Mouse (Mus musculus): ENCODE data around the gene Hspa1l.
"Not testable (repeated sequence)": the region's sequence is repeated elsewhere in the genome, so short reads cannot be mapped to it uniquely, and the experiment has no call there.

Gene Hspa1l

DNA sequence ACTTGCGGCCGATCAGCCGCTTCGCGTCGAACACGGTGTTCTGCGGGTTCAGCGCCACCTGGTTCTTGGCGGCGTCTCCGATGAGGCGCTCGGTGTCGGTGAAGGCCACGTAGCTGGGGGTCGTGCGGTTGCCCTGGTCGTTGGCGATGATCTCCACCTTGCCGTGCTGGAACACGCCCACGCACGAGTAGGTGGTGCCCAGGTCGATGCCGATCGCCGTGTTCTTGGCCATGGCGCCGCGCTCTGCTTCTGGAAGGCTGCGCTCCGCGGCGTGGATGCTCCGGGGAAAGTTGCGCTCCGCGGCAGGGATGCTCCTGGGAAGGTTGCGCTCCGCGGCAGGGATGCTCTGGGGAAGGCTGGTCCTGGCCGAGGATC is 822 bp upstream of the Hspa1l start:
- DNase-seq (ENCODE audit: low spot score in 2 of 2) = not testable (repeated sequence)

DNA sequence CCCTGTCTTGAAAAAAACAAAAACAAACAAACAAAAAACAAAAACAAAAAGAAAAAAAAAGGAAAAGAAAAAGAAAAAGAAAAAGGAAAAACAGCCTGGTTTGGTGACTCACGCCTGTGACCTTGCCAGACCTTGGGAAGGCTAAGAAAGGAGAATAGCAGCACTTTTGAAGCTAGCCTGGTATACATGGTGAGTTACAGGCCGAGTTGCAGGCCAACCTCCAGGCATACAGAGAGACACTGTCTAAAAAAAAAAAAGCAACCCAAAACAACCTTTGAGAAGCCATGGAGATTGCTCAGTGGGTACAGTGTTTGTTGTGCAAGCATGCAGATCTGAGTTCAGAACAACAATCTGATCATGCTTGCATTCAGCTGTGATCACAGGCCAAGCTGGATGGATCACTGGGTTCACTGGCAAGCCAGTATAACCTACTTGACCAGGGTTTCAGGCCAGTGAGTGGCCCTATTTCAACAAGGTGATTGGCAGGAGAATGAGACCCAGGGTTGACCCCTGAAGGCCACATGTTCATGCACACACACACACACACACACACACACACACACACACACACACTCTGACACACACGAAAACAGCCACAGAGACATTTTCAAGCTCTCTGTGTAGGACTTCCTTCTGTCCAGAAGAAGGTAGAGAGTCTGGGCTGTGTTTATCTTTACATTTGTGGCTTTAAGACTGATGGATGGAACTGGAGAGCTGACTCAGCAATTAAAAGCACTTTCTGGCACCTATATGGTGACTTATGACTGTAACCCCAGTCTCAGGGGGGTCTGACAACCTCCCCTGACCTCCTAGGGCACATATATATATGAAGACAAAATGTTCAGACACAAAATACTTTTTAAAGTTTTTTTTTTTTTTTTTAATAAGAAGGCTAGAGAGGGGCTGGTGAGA is 3.3 kb downstream of the Hspa1l start:
- no peak for DNase-seq (ENCODE audit: low spot score in 2 of 2)

GRCm38 (mm10) chr17:34977000-34977399 is 4.5 kb downstream of the Hspa1l start:
- DNase-seq (ENCODE audit: low spot score in 2 of 2) = no peak

DNA sequence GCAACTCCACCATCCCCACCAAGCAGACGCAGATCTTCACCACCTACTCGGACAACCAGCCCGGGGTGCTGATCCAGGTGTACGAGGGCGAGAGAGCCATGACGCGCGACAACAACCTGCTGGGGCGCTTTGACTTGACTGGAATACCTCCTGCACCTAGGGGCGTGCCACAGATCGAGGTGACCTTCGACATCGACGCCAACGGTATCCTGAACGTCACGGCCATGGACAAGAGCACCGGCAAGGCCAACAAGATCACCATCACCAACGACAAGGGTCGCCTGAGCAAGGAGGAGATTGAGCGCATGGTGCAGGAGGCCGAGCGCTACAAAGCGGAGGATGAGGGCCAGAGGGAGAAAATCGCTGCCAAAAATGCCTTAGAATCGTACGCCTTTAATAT is 5.7 kb downstream of the Hspa1l start:
- no peak for DNase-seq (ENCODE audit: low spot score in 2 of 2)

- no peak for DNase-seq (ENCODE audit: low spot score in 2 of 2)
Observed at GRCm38 (mm10) chr17:34979631-34980030, 7.1 kb downstream of the Hspa1l start.

GRCm38 (mm10) chr17:34980655-34981054 is 8.2 kb downstream of the Hspa1l start:
- DNase-seq (ENCODE audit: low spot score in 2 of 2) = no peak

DNA sequence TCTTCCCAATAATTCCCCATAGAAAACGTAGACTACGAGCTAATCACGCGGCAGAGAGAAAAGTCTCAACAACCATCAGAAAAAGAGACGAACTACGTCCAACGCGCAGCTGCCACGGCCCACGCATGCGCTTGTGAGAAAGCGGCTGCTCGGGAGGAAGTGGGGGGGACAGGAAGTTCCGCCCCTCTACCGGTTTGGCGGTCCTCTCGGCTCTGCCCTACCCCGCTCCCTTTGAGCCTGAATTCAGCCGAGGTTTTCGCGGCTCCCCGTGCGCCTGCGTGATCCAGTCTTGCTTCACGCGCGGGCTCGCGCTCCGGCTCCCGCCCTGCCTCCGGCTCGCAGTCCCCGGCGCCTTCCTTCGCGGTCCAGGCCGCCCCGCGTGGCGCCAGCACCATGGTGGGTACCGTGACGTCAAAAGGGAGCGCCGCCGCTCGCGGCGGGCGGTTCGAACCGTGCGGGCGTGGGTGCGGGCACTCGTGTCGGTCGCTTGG is 9.2 kb downstream of the Hspa1l start, which contains the start of gene Lsm2:
Lsm2 (plus strand) TSS at position 173 of the 491 bp plus-strand sequence.
- peak; percentile 85 to 88 for DNase-seq (ENCODE audit: low spot score in 2 of 2)

- DNase-seq (ENCODE audit: low spot score in 2 of 2) = no peak
Observed at GRCm38 (mm10) chr17:34982328-34982727, 9.8 kb downstream of the Hspa1l start.

- no peak for DNase-seq (ENCODE audit: low spot score in 2 of 2)
Observed at GRCm38 (mm10) chr17:34984218-34984617, 11.7 kb downstream of the Hspa1l start.

GRCm38 (mm10) chr17:34994751-34995150 is 22.2 kb downstream of the Hspa1l start:
- DNase-seq (ENCODE audit: low spot score in 2 of 2) = no peak

GRCm38 (mm10) chr17:34995192-34995591 is 22.7 kb downstream of the Hspa1l start:
- DNase-seq (ENCODE audit: low spot score in 2 of 2) = not testable (repeated sequence)

- DNase-seq (ENCODE audit: low spot score in 2 of 2) = not testable (repeated sequence)
Observed at GRCm38 (mm10) chr17:34995927-34996326, 23.4 kb downstream of the Hspa1l start.

DNA sequence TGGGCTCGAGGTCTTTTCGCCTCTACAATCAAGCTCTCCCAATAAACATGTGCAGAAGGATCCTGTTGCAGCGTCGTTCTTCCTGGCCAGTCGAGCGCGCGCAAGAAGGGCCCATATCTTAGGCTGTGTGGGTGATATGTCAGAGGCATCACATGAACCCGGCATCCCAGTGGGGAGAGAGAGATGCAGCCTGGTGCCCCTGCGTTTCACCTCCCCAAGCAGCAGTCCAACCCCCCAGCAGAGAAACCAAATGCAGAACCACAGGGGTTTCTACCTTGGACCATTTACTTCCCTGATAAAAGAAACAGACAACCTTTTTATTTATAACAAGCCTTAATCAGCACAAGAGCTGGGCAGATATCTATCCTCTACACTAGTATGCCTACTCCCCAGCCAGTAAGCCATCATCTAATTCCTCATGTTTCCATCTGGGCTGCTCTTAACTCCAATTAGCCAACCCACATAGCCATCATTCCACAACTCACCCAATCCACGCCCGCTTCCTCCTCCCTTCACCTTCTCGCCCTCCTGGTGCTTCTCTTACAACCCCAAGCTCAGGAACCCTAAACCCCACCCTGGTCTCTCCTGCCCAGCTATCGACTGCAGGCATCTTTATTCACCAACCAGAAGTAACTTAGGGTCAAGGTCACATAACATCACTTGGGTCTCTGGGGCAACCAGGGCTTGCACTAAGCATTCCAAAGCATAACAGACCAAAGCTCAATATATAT is 24.1 kb downstream of the Hspa1l start:
- DNase-seq (ENCODE audit: low spot score in 2 of 2) = no peak

DNA sequence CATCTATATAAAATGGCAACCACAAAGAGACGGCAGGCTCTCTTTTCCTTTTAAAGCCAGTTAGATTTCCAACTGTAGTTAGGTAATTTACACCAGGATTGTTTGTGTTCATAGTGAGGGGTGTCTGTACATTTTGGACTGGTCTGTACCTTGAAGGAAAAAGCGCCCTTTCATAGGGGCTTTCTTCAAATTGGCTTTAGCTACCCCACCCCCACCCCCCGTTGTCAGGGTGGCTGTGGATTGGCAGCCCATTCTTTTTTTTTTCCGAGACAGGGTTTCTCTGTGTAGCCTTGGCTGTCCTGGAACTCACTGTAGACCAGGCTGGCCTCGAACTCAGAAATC is 24.6 kb downstream of the Hspa1l start:
- no peak for DNase-seq (ENCODE audit: low spot score in 2 of 2)

DNA sequence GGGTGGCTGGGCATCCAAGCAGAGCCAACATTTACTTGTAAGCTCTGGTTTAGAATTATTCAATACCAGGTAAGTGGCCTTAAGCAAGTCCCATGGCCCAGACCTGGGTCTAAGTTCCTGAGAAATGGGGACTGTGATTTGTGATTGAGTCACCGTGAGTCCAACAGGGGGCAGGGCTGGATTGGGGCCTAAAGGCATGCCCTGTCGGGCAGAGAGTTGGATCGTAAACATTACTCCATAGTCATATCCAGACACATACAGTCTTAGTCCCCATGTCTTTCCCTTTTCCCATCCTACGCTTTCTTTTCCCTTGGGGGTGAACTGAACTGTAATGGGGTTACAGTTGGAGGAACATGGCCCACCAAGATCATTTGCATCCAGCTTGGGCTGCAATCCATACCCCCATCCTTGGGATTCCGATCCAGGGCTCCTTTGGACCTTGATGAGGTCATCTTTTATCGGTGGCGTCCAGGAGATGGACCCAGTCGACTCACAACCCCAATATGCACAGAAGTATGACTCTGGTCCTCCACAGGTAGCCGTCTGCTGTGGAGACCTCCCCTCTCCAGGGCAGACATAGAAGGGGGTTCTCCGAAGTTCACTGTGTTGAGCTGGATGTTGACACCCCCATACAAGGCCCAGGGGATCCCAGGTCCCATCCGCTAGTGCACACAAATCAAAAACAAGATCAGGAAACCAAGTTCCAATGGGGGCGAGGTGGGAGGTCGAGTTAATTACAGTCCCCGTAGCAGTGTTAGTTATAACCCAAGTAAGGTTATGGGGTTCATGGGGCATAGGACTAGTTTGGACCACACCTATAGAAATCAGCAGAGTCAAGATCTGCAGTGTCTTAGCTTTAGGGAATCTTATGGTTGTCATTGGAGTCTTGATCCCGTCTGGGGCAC is 26.3 kb downstream of the Hspa1l start:
- DNase-seq (ENCODE audit: low spot score in 2 of 2) = no peak

GRCm38 (mm10) chr17:34999871-35000716 is 27.6 kb downstream of the Hspa1l start:
- not testable (repeated sequence) for DNase-seq (ENCODE audit: low spot score in 2 of 2)

DNA sequence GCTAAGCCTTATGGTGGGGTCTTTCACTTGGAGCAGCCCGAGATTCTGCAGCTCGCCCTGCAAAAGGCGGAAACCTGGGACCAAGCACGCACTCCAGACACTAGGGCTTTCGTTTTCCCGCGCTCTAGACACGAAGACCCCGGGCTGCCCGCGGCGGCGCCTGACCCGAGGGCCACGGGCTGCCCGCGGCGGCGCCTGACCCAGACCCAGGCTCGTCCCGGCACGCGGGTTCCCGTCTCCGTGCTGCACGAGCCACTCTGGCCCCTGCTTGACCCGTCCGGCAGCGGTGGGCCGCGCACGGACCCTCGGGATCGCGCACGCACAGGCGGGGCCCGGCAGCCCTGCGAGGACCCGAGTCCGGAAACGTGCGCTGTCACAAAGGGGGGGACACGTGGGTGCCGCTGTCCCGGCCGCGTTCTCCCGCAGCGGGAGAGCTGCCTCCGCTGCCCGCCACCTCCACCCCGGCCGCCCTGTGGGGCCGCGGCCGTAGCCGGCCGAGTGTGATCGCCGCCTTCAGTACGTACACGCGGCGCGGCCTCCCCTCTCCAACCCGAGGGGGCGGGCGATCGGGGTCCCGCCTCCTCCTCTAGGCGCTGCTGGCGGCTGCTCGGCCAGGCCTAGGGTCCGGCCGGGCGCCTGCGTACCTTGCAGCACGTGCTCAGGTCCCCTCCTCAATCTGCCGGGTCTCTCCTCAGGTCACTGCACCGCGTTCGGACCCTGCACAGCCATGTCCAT is 28.4 kb downstream of the Hspa1l start, which contains the start of gene Vars:
Vars (plus strand) TSS at position 271 of the 735 bp plus-strand sequence.
- DNase-seq (ENCODE audit: low spot score in 2 of 2) = peak; percentile 70 to 74

GRCm38 (mm10) chr17:35001452-35002152 is 29.1 kb downstream of the Hspa1l start:
- DNase-seq (ENCODE audit: low spot score in 2 of 2) = no peak

DNA sequence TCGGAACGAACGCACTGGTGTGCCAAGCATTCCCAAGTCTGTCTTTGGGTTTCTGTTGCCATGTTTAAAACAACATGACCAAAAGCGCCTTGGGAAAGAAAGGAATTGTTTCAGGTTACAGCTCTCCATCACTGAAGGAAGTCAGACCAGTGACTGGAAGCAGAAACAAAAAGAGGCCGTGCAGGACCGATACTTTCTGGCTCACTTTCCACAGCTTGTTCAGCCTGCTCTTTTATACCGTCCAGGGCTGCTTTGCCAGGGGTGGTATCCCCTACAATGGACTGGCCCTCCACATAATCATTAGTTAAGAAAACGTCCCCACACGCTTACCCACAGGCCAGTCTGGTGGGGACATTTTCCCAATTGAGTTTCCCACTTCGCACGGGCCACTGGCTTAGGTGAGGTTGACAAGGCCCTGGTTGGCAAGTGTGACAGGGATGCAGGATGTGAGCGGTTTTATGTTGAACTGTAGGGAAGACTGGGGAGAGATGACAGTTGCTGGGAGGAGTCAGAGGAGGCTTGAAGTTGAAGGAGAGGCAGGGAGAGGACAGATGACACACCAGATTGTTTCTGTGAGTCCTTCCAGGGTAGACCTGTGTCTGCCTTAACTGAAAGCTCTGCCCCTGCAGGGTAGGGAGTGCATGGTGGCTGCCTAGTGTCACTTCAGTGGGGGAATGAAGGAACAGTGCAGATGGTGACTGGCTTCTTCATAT is 29.8 kb downstream of the Hspa1l start:
- no peak for DNase-seq (ENCODE audit: low spot score in 2 of 2)
